Mouse (Mus musculus) limb, embryonic 14.5 days (tissue): ENCODE results near the gene Adap1. TPM values are rescaled to one million over a fixed set of nuclear protein-coding genes. Genes with fewer than 3 reads are reported as not detected.

Source experiments
- ATAC-seq: fragments of 200-750 bp; cut with Nextera tagmentation; 2 replicates; pipeline ENCODE4 v1.8.0; 2017; ENCODE audit warnings: low read depth, moderate number of reproducible peaks, moderate TSS enrichment; ENCODE audit not compliant: low FRiP score
- DNase-seq: peaks from one replicate; pipeline ENCODE4 v3.0.0-alpha.2; 2015; ENCODE audit warnings: low spot score
- H3K27ac ChIP-seq: fragments of 300-500 bp; sonication (generic); replicated peaks from 2 replicates; pipeline ENCODE4 v1.5.1; 2014; ENCODE audit warnings: low read depth, mild to moderate bottlenecking, low read length, moderate library complexity, mixed read lengths
- H3K27me3 ChIP-seq: fragments of 300-500 bp; sonication (generic); 2 replicates; pipeline ENCODE4 v1.6.1; 2014; ENCODE audit warnings: low read length, mixed read lengths; ENCODE audit not compliant: control insufficient read depth, insufficient read depth
- H3K36me3 ChIP-seq: fragments of 300-500 bp; sonication (generic); 2 replicates; pipeline ENCODE4 v1.6.1; 2014; ENCODE audit warnings: mild to moderate bottlenecking, low read length, moderate library complexity, mixed read lengths; ENCODE audit not compliant: control insufficient read depth, insufficient read depth
- H3K4me1 ChIP-seq: fragments of 300-500 bp; sonication (generic); 2 replicates; pipeline ENCODE4 v1.6.1; 2014; ENCODE audit warnings: antibody characterized with exemption, low read length, mixed read lengths; ENCODE audit not compliant: control insufficient read depth, insufficient read depth
- H3K4me2 ChIP-seq: fragments of 300-500 bp; sonication (generic); replicated peaks from 2 replicates; pipeline ENCODE4 v1.6.1; 2014; ENCODE audit warnings: low read depth, mild to moderate bottlenecking, low read length, moderate library complexity; ENCODE audit not compliant: severe bottlenecking
- H3K4me3 ChIP-seq: fragments of 300-500 bp; sonication (generic); replicated peaks from 2 replicates; pipeline ENCODE4 v1.5.1; 2014; ENCODE audit warnings: low read length
- H3K9ac ChIP-seq: fragments of 300-500 bp; sonication (generic); 2 replicates; pipeline ENCODE4 v1.6.1; 2014; ENCODE audit warnings: mild to moderate bottlenecking, low read depth, low read length, moderate library complexity; ENCODE audit not compliant: severe bottlenecking
- H3K9me3 ChIP-seq: fragments of 300-500 bp; sonication (generic); 2 replicates; pipeline ENCODE4 v1.6.1; 2016; ENCODE audit warnings: low read length; ENCODE audit not compliant: control insufficient read depth
- POLR2A ChIP-seq: fragments of 200-500 bp; IDR thresholded peaks from 2 replicates; pipeline ENCODE4 v1.8.0; 2012; ENCODE audit warnings: inconsistent platforms, mild to moderate bottlenecking, moderate library complexity, borderline replicate concordance; ENCODE audit not compliant: insufficient read depth, insufficient read length; ENCODE audit errors: extremely low read depth
- WGBS: fragments of 180-500 bp; shearing (Covaris S2); extraction: QIAGEN DNeasy Blood & Tissue Kit; methylation state at CpG from one replicate; pipeline ENCODE4 v1.1.7; 2014; 5-methylcytosine and 5-hydroxymethylcytosine counted together
- polyA plus RNA-seq, 2 experiments: library from polyadenylated mRNA; depleted of rRNA in 1 of 2; stranded (reverse) in 1 of 2; unstranded in 1 of 2; fragments of >200 nt; fragmentation: Nextera tagmentation in 1 of 2; extraction: Ambion mirVana in 1 of 2; gene quantifications; 2 replicates each; pipeline versions ENCODE4 v1.2.1 to v1.2.3; 2012 to 2014

The Adap1 gene
- polyA plus RNA-seq, 2 experiments: 2.5 to 2.7 TPM

GRCm38 (mm10) chr5:139297092-139297491 is 28.3 kb downstream of the Adap1 start:
- no peaks in the 10 kb centered on the region for H3K4me1 ChIP-seq
- no peaks in the 10 kb centered on the region for H3K27me3 ChIP-seq
- no peaks in the 10 kb centered on the region for H3K36me3 ChIP-seq
- ATAC-seq: no peak
- no peak overlapping the region for H3K27ac ChIP-seq
- no peak overlapping the region for H3K9ac ChIP-seq
- no peak for DNase-seq
- 53% methylated on average over 10 of the region's 10 CpGs for WGBS
- no peak overlapping the region for H3K4me2 ChIP-seq
- no peak for TF ChIP-seq POLR2A
- H3K9me3 ChIP-seq: no peaks in the 10 kb centered on the region
- no peak overlapping the region for H3K4me3 ChIP-seq

GRCm38 (mm10) chr5:139294089-139294488 is 31.3 kb downstream of the Adap1 start:
- no peak for ATAC-seq
- Histone ChIP-seq H3K36me3 (no peaks in the 10 kb centered on the region), H3K9me3 (no peaks in the 10 kb centered on the region), H3K4me3 (no peak overlapping the region), H3K27me3 (no peaks in the 10 kb centered on the region), H3K27ac (no peak overlapping the region), H3K4me1 (no peaks in the 10 kb centered on the region), H3K9ac (no peak overlapping the region), H3K4me2 (no peak overlapping the region)
- DNase-seq: no peak
- 81% methylated on average over 2 of the region's 2 CpGs for WGBS
- no peak for TF ChIP-seq POLR2A

GRCm38 (mm10) chr5:139291811-139292560 is 33.4 kb downstream of the Adap1 start:
- Histone ChIP-seq H3K27ac (no peak overlapping the region), H3K4me3 (no peak overlapping the region), H3K4me2 (no peak overlapping the region), H3K9me3 (no peaks in the 10 kb centered on the region), H3K36me3 (no peaks in the 10 kb centered on the region), H3K9ac (no peak overlapping the region), H3K4me1 (no peaks in the 10 kb centered on the region), H3K27me3 (no peaks in the 10 kb centered on the region)
- no peak for TF ChIP-seq POLR2A
- no peak for ATAC-seq
- DNase-seq: no peak
- 67% methylated on average over 6 of the region's 6 CpGs for WGBS

- Histone ChIP-seq H3K9ac (no peak overlapping the region), H3K9me3 (no peaks in the 10 kb centered on the region), H3K4me3 (no peak overlapping the region), H3K4me1 (no peaks in the 10 kb centered on the region), H3K27me3 (no peaks in the 10 kb centered on the region), H3K36me3 (no peaks in the 10 kb centered on the region), H3K27ac (no peak overlapping the region), H3K4me2 (no peak overlapping the region)
- 86% methylated on average over 12 of the region's 12 CpGs for WGBS
- DNase-seq (no peak), ATAC-seq (no peak)
- TF ChIP-seq POLR2A: no peak
Observed at GRCm38 (mm10) chr5:139290467-139291259, 34.8 kb downstream of the Adap1 start.

- Histone ChIP-seq H3K9me3 (no peaks in the 10 kb centered on the region), H3K9ac (no peak overlapping the region), H3K4me1 (no peaks in the 10 kb centered on the region), H3K36me3 (no peaks in the 10 kb centered on the region), H3K27ac (no peak overlapping the region), H3K4me2 (no peak overlapping the region), H3K4me3 (no peak overlapping the region), H3K27me3 (no peaks in the 10 kb centered on the region)
- ATAC-seq (no peak), DNase-seq (no peak)
- WGBS: 75% methylated on average over 4 of the region's 4 CpGs
- no peak for TF ChIP-seq POLR2A
Observed at GRCm38 (mm10) chr5:139288591-139288990, 36.8 kb downstream of the Adap1 start.
